Mouse (Mus musculus) telencephalon, adult 2 months (tissue): Measurements from ENCODE around the gene Chuk.

Experiments
- DNase-seq: peaks from one replicate; pipeline ENCODE4 v3.0.0-alpha.2; 2011; ENCODE audit warnings: low read depth, low spot score

Chuk gene

GRCm38 (mm10) chr19:44107661-44108521 lies 611 bp upstream of the Chuk start:
- no peak for DNase-seq

- DNase-seq = no peak
Observed at GRCm38 (mm10) chr19:44104393-44104792, 2.9 kb downstream of the Chuk start.

GRCm38 (mm10) chr19:44103001-44103400 lies 4.3 kb downstream of the Chuk start:
- no peak for DNase-seq

- no peak for DNase-seq
Observed at GRCm38 (mm10) chr19:44100840-44101239, 6.4 kb downstream of the Chuk start.

- DNase-seq = no peak
Observed at GRCm38 (mm10) chr19:44086278-44086677, 21.0 kb downstream of the Chuk start.

- peak; percentile 39 for DNase-seq
Observed at GRCm38 (mm10) chr19:44080920-44081319, 26.4 kb downstream of the Chuk start.

GRCm38 (mm10) chr19:44080023-44080422 lies 27.3 kb downstream of the Chuk start:
- DNase-seq = peak; percentile 42

- DNase-seq = no peak
Observed at GRCm38 (mm10) chr19:44077024-44077423, 30.3 kb downstream of the Chuk start.

- DNase-seq = no peak
Observed at GRCm38 (mm10) chr19:44076457-44076856, 30.8 kb downstream of the Chuk start.

GRCm38 (mm10) chr19:44074986-44075385 lies 32.3 kb downstream of the Chuk start:
- DNase-seq = no peak

GRCm38 (mm10) chr19:44071166-44071565 lies 36.1 kb downstream of the Chuk start:
- no peak for DNase-seq

GRCm38 (mm10) chr19:44069914-44070232 lies 37.4 kb downstream of the Chuk start:
- no peak for DNase-seq

- peak; percentile 48 for DNase-seq
Observed at GRCm38 (mm10) chr19:44069121-44069913, 38.0 kb downstream of the Chuk start, which contains the start of gene Erlin1. TSS of gene Erlin1 (minus strand) at chr19:44069785.

GRCm38 (mm10) chr19:44068232-44068631 lies 39.0 kb downstream of the Chuk start:
- no peak for DNase-seq

- DNase-seq = no peak
Observed at GRCm38 (mm10) chr19:44067323-44068049, 39.8 kb downstream of the Chuk start.

GRCm38 (mm10) chr19:44064734-44065133 lies 42.5 kb downstream of the Chuk start:
- DNase-seq = no peak

GRCm38 (mm10) chr19:44063773-44064172 lies 43.5 kb downstream of the Chuk start:
- DNase-seq = no peak

- no peak for DNase-seq
Observed at GRCm38 (mm10) chr19:44060226-44060625, 47.1 kb downstream of the Chuk start.

GRCm38 (mm10) chr19:44055173-44055826 lies 52.0 kb downstream of the Chuk start:
- no peak for DNase-seq

- DNase-seq = no peak
Observed at GRCm38 (mm10) chr19:44050388-44050787, 56.9 kb downstream of the Chuk start.

GRCm38 (mm10) chr19:44049282-44049681 lies 58.0 kb downstream of the Chuk start:
- no peak for DNase-seq

- no peak for DNase-seq
Observed at GRCm38 (mm10) chr19:44045847-44046246, 61.4 kb downstream of the Chuk start.
